Mouse (Mus musculus) olfactory bulb, adult 2 months (tissue): Measurements from ENCODE around the gene Cer1. TPM values are rescaled to one million over a fixed set of nuclear protein-coding genes. Genes with fewer than 3 reads are reported as not detected.

Experiments
- H3K27ac ChIP-seq: fragments of 200-500 bp; 2 replicates; pipeline ENCODE4 v1.5.1; 2012; ENCODE audit warnings: low read depth, low read length; ENCODE audit not compliant: insufficient read depth
- H3K4me1 ChIP-seq: fragments of 200-500 bp; 2 replicates; pipeline ENCODE4 v1.6.1; 2012; ENCODE audit warnings: low read length; ENCODE audit not compliant: control insufficient read depth, insufficient read depth
- H3K4me3 ChIP-seq: fragments of 200-500 bp; 2 replicates; pipeline ENCODE4 v1.5.1; 2012; ENCODE audit warnings: mild to moderate bottlenecking, low read depth, low read length, moderate library complexity; ENCODE audit not compliant: insufficient read depth
- CTCF ChIP-seq: fragments of 200-500 bp; IDR thresholded peaks from 2 replicates; pipeline ENCODE4 v1.5.1; 2012; ENCODE audit warnings: low read depth, mild to moderate bottlenecking, low read length, moderate library complexity; ENCODE audit not compliant: insufficient read depth
- POLR2A ChIP-seq: fragments of 200-500 bp; IDR thresholded peaks from 2 replicates; pipeline ENCODE4 v1.6.1; 2012; ENCODE audit warnings: mild to moderate bottlenecking, low read depth, low read length, moderate library complexity; ENCODE audit not compliant: insufficient read depth
- WGBS: fragments of 180-500 bp; shearing (Covaris S2); methylation state at CpG from one replicate; pipeline ENCODE4 v1.1.7; 2018; 5-methylcytosine and 5-hydroxymethylcytosine counted together
- polyA plus RNA-seq: library from polyadenylated mRNA; stranded (reverse); fragments of >200 nt; gene quantifications from 2 replicates; pipeline ENCODE4 v1.2.4, GENCODE M21; 2012; ENCODE audit warnings: low replicate concordance; ENCODE audit not compliant: missing spikeins, insufficient read depth, insufficient read length

The Cer1 gene
- polyA plus RNA-seq, 1 experiment = not detected

DNA sequence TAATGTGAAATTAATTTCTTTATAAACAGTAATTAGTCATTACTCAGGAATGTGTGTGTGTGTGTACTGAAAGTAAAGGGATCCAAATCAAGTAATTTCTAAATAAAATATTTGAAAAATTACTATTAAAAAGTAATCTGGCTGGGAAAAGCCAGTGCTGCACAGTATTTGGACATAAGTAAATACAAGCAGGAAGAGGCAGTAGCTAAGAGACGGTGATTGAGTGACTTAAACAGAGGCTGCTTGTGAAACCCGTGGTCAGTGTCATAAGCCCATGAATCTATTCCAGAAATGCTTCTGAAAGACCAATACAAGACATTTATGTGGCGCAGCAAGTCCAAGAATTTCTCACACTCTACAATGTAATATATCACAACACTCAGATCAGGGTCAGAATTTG is 3.6 kb downstream of the Cer1 start:
- Histone ChIP-seq H3K4me1 (no peaks in the 10 kb centered on the region), H3K4me3 (no peak overlapping the region), H3K27ac (no peak overlapping the region)
- 88% methylated on average over 3 of the region's 3 CpGs for WGBS
- TF ChIP-seq CTCF (no peak), POLR2A (no peak)

DNA sequence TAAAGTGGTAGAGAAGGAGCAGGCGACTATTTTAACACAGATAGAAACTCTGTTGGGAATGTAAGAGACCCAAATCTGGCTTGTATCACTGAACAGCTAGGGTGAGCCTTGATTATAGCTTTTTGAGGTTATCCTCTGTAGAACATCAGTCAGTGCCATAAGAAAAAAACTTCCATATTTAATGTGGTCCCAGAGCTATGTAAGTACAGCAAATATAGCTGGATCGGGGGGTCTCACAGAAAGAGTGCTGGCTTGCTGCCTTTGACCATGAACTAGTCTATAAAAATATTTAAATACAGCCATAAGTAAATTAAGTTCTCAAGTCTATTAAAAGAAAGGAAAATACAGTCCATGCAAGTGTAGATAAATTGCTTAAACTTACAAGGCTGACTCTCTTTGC is 4.7 kb downstream of the Cer1 start:
- no peak overlapping the region for H3K27ac ChIP-seq
- TF ChIP-seq POLR2A (no peak), CTCF (no peak)
- WGBS = 87% methylated on average over 2 of the region's 2 CpGs
- no peaks in the 10 kb centered on the region for H3K4me1 ChIP-seq
- no peak overlapping the region for H3K4me3 ChIP-seq

DNA sequence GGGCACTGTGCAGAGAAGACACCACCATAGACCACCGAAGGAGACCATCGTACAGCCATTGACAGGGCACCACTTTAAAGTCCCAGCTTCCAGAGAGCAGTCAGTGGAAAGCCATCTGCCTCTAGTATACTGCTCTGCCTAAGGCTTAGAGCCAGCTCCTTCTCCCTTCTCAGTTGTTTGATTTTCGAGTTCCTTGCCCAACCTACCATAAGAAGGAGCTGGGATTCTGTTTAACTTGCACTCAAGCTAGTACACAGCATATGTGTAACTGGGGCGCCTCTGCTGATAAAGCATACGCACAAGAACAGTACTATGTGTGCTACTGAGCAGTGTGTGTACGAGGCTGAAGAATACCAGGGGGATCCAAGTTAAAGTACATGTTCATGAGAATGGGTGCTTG is 5.8 kb downstream of the Cer1 start:
- Histone ChIP-seq H3K27ac (no peak overlapping the region), H3K4me3 (no peak overlapping the region), H3K4me1 (no peaks in the 10 kb centered on the region)
- WGBS = 91% methylated on average over 6 of the region's 6 CpGs
- TF ChIP-seq CTCF (no peak), POLR2A (no peak)

DNA sequence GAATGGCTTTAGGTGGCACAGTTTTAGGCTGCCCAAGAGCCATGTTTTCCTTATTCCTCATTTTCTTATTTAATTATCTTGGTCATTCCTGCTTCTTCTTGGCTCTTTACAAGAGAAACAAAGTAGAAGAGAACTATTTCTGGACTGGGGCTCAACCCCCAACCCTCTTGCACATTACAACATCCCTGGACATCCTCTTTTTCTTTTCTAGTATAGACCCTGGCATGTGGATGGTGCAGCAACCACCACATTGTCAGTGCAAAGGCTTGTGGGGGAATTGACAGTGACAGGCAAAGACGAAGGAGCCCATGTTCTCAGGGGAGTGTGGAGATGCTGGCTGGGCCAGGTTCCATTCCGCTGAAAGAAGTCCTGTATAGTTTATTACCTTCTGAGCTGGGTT is 8.3 kb downstream of the Cer1 start:
- Histone ChIP-seq H3K27ac (no peak overlapping the region), H3K4me3 (no peak overlapping the region), H3K4me1 (peaks cover 2% of the 10 kb centered on the region; the same call in 1 of the 2 replicates)
- TF ChIP-seq POLR2A (no peak), CTCF (no peak)
- 98% methylated on average over 2 of the region's 2 CpGs for WGBS

DNA sequence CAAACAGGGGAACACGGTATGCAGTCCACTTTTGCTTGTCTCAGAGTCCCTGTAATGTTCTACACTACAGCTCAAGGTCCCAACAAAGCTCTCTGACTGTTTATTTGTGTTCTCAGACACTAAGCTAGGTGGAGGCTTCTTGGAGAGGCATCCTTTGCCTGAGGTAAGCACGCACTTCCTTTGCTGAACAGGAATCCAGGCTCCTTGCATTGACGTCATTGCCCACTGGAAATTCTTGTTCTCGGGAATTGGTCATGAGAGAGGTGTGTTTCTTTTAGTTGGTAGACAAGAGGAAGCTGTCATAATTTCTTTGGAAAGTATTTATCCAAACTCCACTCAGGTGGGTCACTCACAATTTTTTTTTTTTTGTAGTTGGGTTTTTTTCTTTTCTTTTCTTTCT is 9.4 kb downstream of the Cer1 start:
- TF ChIP-seq CTCF (no peak), POLR2A (no peak)
- Histone ChIP-seq H3K27ac (no peak overlapping the region), H3K4me3 (no peak overlapping the region), H3K4me1 (peaks cover 2% of the 10 kb centered on the region; the same call in 1 of the 2 replicates)
- 89% methylated on average over 4 of the region's 4 CpGs for WGBS

DNA sequence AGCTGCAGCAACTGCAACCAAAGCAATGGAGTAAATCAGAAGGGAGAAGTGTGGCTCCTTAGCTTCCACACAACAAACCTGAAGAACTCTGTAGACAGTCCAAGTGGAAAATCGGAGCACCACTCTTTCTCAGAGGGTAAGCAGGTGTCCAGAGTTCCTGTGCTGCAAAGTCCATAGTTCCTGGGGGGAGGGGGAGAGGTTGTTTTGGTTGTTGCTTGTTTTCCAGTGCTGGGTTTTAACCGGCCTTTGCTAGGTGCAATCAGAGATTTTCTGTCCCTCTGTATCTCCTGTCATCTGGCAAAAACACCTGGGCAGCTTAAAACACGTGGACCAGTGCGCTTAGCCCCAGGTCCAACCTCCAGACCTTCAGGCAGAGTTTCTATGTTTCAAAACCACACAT is 10.2 kb downstream of the Cer1 start:
- 70% methylated on average over 4 of the region's 4 CpGs for WGBS
- Histone ChIP-seq H3K4me1 (peaks cover 2% of the 10 kb centered on the region; the same call in 1 of the 2 replicates), H3K27ac (no peak overlapping the region), H3K4me3 (no peak overlapping the region)
- no peak for TF ChIP-seq CTCF

DNA sequence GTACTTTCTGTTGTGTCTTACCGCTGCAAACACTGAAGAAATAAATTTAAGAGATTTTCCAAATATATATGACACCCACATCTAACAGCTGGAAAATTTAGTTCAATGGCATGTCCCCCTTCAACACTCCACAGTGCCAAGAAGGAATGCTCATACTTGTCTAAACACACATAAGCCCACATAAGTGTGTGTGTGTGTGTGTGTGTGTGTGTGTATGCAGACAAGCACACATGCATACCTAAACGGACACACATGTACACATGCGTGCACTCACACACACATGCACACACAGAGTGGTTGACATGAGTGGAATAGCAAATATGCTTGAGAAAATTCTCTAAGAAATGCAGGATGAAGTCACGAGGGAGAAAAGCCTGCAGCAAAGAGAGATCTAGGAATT is 12.4 kb downstream of the Cer1 start:
- peaks cover 2% of the 10 kb centered on the region; the same call in 1 of the 2 replicates for H3K4me1 ChIP-seq
- no peak overlapping the region for H3K27ac ChIP-seq
- whole genome bisulfite sequencing = 76% methylated on average over 4 of the region's 4 CpGs
- no peak overlapping the region for H3K4me3 ChIP-seq
- TF ChIP-seq CTCF = no peak
- TF ChIP-seq POLR2A = no peak

- H3K27ac ChIP-seq = no peak overlapping the region
- TF ChIP-seq CTCF = no peak
- TF ChIP-seq POLR2A = no peak
- peaks cover 2% of the 10 kb centered on the region; the same call in 1 of the 2 replicates for H3K4me1 ChIP-seq
- 50% methylated on average over 6 of the region's 6 CpGs for WGBS
- H3K4me3 ChIP-seq = no peak overlapping the region
Observed at GRCm38 (mm10) chr4:82872121-82872520, 12.8 kb downstream of the Cer1 start.

DNA sequence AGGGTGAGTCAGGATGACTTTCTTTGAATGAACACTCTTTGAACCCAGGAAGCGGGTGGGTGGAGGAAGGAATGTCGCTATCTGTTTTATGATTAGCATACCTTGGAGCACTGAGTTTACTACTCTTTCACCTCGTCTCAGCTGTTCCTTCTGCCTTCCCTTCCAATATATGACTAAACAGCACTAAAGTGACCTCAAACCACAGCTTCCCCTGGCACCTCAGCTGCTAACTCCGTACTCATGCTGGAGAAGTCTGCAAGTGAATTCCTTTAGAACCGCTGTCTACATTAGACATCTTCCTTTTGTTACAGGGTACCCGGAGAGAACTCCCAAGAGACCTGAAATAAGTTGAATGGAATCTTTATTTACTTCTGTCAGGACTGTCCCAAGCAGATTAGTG is 14.0 kb downstream of the Cer1 start:
- Histone ChIP-seq H3K4me3 (no peak overlapping the region), H3K27ac (no peak overlapping the region), H3K4me1 (peaks cover 2% of the 10 kb centered on the region; the same call in 1 of the 2 replicates)
- TF ChIP-seq POLR2A (no peak), CTCF (no peak)
- 90% methylated on average over 6 of the region's 6 CpGs for WGBS
